Mouse (Mus musculus) adrenal gland, postnatal 25 days (tissue): ENCODE measurements around the gene Siah3. TPM values are rescaled to one million over a fixed set of nuclear protein-coding genes. Genes with fewer than 3 reads are reported as not detected.

Experiments used
- DNase-seq: peaks from one replicate; pipeline ENCODE4 v3.0.0; 2021; ENCODE audit warnings: mixed read lengths
- total RNA-seq: library from RNA; stranded (reverse); gene quantifications from 2 replicates; pipeline ENCODE4 v1.2.3, GENCODE M21; 2021

Gene Siah3
- total RNA-seq, 1 experiment from 2014 or later: 0.46 TPM

DNA sequence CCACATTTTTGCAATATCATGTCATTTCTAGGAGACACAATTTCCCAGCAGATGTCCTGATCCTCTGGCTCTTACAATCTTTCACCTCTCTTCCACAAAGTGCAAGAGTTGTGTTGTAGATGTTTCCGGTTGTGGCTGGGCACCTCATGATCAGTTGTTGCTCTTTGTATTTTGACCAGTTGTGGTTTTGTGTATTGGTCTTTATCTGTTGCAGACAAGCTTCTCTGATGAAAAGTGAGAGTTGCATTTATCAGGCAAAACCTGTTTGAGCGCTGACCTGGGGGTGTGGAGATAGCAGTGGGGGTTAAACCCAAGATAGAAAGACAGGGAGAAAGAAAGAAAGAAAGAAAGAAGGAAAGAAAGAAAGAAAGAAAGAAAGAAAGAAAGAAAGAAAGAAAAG is 68.9 kb downstream of the Siah3 start:
- no peak for DNase-seq

DNA sequence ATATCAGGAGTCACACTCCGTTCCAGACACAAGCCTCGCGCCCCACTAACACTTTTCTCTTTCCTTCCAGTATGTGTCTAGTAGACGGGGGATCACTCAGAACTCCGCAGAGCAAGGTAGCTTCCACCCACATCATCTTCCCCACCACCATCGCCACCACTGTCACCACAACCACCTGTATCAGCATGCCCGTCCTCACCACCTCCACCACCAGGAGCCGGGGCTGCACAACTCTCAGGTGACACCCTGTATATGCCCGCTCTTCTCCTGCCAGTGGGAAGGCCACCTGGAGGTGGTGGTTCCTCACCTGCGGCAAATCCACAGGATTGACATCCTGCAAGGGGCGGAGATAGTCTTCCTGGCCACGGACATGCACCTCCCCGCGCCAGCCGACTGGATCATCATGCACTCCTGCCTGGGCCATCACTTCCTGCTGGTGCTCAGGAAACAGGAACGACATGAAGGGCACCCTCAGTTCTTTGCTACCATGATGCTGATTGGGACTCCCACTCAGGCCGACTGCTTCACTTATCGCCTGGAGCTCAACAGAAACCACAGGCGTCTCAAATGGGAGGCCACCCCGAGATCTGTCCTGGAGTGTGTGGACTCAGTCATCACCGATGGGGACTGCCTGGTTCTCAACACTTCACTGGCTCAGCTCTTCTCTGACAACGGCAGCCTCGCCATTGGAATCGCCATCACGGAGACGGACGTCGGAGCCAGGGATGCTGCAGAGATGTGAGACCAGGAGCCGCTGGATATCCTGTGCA is 69.8 kb downstream of the Siah3 start:
- no peak for DNase-seq

DNA sequence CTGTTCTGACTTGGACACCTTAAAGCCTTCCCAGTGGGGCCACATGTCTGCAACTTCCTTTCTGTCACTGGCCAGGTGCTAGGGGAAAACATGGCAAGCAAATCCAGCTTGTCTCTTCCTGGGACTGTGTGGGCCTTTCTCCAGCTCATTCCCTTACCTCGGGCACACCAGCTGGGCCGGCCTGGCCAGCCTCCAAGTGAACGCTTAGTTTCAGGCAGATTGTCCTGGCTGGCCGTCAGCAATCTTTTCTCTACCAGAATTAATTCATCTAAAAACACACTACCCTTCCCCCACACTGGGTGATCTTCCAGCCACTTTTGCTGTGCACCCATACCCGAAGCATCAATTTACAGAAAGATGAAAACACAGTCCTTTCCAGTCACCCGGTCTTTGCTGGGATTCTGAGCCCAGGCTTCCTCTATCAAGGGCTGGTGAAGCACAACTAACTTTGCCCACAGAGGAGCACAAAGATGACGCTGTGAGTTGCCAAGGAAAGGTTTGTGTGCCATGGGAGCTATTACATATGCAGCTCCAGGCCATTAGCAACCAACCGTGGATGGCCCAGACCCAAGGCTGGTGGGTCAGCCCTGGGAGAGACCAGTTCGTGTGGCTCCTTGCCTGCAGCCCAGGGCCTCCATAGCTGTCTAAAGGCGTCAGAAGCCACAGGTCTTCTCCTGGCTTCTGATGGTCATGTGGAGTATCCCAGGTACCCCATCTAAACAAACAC is 71.8 kb downstream of the Siah3 start:
- DNase-seq: peak; percentile 71

DNA sequence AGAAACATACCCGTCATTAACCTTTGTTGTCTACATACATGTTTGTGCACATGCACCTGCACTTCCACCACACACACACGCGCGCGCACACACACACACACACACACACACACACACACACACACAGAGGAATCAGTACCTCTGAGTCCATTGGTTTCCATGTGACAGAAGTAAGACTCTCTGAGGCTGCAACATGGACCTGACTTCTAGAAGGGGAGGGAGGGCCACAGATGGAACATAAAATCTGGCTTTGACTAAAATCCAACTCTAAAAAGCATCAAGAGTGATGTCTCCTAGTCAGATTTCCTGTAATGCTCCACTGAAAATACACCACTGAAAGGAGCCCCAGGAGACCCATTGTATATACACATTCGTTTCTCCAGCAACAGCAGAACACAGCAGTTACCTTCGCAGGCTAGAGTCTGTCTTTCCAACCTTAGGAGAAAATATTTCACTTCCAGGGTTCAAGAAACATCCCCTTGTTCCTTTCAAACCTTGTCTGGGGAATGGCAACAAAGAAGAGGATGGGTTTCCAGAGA is 75.1 kb downstream of the Siah3 start:
- no peak for DNase-seq

DNA sequence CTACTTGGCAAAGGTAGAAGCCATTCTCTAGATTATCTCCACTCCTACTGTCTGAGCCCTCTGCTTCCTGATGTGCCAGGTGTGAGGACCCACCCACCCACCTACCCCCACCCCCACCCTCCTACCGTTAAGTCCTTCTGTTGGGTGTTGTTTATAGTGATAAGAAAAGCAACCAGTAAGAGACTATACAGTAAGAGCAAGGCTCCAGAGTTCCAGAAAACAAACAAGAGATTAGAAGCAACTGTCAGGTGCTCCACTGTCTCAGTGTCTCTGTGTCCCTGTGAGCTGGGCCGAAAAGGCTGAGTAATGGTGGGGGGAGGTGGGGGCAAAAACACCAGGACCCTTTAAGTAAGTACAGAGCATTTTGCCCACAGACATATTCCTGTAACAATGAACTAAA is 83.4 kb downstream of the Siah3 start:
- DNase-seq: no peak

DNA sequence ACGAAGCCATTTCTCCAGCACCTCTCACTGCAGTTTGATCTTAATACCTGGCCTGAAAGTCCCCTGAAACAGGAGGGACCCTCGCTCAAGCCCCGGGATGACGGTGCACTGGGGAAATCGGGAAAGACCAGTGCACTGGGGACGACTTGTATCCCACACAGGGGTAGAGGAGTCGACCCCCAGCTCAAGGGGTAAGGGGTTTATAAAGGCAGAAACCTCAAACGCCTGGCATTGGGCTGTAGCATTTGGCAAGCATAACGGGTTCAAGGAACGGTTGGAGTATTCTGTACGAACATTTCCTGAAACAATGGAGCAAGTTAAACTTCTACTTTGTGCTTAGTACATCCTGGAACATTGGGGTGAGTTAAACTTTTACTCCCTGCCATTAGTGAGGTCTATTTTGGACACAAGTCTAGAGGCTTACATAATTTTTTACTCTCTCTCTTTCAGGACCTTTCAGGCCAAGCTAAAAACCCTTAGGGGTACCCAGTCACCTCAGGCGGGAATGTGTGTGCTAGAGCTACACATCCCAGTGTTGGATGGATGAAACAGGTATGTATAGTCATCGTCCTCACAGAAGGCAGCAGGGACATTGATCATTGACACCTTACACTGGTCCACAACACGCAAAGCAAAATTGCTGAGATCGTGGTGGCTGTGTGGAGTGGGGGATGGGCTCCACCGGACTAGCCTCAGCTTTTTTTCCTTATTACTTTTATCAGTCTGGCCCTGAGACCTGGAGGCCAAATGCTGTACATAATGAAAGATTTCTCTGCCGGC is 84.6 kb downstream of the Siah3 start:
- DNase-seq: no peak

DNA sequence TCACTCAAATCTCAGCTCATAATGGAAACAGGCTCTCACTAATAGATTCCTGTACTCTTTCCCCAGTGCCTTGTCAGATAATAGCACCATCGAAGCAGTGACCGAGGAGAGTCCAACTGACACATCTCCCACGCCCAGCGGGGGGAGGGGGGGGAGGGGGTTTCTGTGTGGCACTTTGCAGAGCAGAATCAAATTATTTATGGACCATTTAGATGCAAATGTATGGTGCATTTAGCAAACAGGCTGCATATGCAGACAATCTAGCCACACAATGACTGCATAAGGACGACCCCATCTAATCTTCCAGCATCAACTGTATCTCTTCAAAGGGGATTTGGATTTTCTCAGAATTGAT is 85.2 kb downstream of the Siah3 start:
- DNase-seq: no peak

DNA sequence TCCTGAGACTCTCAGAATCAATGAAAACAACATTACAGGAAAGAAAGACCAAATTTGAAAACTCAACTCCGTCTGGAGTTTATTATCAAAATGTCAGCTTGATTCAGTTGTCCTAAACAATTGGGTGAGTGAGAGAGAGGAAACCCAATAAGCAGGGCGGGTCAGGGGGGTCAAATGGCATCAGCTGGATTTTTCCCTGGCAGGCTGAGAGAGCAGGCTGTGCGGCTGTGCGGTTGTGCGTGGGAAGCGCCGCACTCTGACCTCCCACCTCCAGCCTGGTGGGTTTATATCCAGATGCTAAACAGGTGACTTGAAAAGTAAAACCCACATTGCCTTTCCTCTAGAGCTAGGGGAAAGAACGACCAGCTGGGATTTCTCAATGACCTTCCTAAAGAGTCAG is 85.9 kb downstream of the Siah3 start:
- no peak for DNase-seq

DNA sequence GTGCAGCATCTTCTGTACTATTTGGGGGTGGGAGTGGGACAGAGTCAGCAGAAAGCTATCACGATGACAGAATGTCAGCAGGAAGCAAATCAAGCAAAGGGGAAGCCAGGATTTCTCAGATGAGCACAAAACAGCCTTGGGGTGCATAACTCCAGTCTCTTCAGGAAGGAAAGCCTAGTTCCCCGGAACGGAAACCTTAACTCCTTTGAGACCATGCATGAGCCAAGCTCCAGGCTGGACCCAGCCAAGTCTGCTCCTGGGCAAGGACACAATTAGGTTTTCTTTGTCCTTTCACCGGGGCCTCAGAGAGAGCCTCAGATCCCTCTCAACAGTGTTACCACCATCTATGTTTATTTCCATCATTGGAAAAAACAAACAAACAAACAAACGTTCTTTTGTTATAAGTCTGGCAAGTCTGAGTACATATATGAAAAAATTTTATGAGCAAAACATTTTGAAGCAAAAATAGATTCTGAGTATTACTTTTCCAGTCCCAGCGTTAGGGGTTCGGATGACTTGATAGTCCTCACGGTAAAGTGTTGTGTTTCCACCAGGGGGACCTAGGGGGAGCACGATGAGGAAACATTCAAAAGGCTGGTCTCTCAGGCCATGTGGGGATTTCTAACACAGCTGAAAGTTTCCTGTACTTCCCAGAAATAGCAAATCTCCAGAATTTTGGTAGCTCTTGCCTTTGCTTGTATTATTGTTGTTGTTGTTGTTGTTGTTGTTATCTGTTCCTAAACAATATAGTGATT is 106.0 kb downstream of the Siah3 start:
- DNase-seq: no peak

DNA sequence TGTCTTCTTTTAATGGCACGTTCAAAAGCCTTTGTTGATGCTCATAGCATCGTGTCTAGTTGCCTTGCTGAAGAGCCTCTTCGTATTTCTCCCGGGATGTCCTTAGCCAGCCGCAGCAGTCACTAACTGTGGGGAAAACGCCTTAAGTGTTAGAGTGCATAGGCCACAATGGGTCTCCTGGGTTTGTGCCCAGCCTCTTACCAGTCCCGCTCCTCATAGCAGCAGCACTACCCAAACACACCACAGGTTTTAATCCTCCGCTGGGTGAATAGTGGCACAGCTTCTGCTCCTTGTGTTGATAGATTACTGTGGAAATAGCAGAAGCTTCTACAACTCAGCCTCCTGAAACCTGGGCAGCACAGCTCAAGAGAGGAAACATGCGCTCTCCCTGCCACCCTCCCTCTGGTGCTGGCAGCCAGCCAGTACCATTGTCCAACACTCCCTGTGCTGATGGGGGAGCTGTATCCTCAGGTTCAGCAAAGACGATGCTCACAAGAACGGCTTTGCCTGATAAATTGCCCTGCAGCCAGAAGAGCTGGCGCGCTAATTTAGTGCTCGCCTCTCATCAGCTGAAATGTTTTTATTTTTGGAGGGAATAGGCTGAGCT is 109.9 kb downstream of the Siah3 start:
- peak; percentile 74 for DNase-seq

DNA sequence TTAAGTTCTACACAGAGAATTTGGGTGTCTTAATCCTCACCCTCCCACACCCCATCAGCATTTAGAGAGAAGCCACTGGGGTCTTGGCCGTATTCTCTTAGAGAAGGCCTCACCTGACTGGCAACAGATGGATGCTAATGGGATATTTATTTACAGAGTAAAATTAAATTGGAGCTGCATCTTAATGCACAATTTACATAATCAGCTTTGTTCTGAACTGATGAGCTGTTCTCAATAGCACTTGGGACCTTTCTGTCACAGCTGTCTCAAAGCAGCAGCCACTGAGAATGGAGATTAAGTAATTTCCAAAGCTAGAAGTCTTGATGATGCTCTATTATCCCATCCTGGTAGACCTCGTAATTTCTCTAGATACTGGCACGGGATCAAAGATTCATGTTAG is 110.5 kb downstream of the Siah3 start:
- DNase-seq: no peak

DNA sequence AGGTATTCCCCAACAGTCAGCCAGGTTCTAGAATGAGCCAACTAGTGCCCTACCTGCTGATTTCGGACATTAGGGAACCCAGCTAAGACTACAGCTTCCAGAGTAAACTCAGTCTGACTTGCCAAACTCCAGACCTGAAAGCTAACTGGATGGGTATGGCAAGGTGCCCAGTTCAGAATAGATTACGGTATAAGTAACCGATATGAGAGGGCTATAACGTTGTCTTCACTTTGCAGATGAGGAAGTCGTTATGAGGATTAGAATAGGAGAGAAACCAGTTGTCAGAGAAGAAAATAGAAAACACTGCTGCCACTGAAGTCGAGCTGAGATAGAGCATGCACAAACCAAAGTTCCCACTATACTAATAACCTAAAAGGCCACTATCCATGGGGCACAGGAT is 123.2 kb downstream of the Siah3 start:
- DNase-seq: no peak

Other genes with a start within 250 kb of the Siah3 start
- gene Cpb2, start 213.7 kb upstream of the Siah3 start, total RNA-seq: 3.8 TPM in 1 of 2 replicates, not detected in the other
- 24.9 and 36.6 TPM in 2 replicates for gene Zc3h13, start 171.6 kb upstream of the Siah3 start, total RNA-seq
- gene Spert, start 137.1 kb downstream of the Siah3 start, total RNA-seq: not detected in 2 replicates
- not detected in 2 replicates for gene Erich6b, start 186.3 kb downstream of the Siah3 start, total RNA-seq